Mouse (Mus musculus) adrenal gland, postnatal 4 days (tissue): ENCODE data around the gene Prss23. TPM values are rescaled to one million over a fixed set of nuclear protein-coding genes. Genes with fewer than 3 reads are reported as not detected.
A peak's percentile ranks its signal among the peaks of the same experiment; 100 is the strongest.

Experiments used
- DNase-seq, 2 experiments: peaks; one replicate each; pipeline ENCODE4 v3.0.0; 2021 to 2022; ENCODE audit warnings: low spot score in 2 of 2, mixed read lengths in 2 of 2
- long read RNA-seq, 2 experiments: library from polyadenylated mRNA; stranded (forward); transcript quantifications; one replicate each; pipeline ENCODE4 v2.0.0; 2021
- total RNA-seq, 2 experiments: library from RNA; stranded (reverse); gene quantifications; 2 replicates each; pipeline ENCODE4 v1.2.3; 2021

Prss23 gene
- 10 to 100 TPM; 26.8 to 36.7 TPM for total RNA-seq
- long read RNA-seq, experiment 1, transcript Prss23-201 (2 exons, 3,228 nt): major isoform, 17 of 24 reads
- long read RNA-seq, experiment 1, partial matches to known transcripts: 0 of 24 reads
- long read RNA-seq, experiment 1, other reads (novel, unspliced or antisense): 5 of 24 reads
- long read RNA-seq, experiment 2, transcript Prss23-205 (2 exons, 682 nt): minor isoform, 6 of 56 reads
- long read RNA-seq, experiment 2, transcript Prss23-201 (2 exons, 3,228 nt): major isoform, 38 of 56 reads
- long read RNA-seq, experiment 2, partial matches to known transcripts: 0 of 56 reads
- long read RNA-seq, experiment 2, other reads (novel, unspliced or antisense): 8 of 56 reads

DNA sequence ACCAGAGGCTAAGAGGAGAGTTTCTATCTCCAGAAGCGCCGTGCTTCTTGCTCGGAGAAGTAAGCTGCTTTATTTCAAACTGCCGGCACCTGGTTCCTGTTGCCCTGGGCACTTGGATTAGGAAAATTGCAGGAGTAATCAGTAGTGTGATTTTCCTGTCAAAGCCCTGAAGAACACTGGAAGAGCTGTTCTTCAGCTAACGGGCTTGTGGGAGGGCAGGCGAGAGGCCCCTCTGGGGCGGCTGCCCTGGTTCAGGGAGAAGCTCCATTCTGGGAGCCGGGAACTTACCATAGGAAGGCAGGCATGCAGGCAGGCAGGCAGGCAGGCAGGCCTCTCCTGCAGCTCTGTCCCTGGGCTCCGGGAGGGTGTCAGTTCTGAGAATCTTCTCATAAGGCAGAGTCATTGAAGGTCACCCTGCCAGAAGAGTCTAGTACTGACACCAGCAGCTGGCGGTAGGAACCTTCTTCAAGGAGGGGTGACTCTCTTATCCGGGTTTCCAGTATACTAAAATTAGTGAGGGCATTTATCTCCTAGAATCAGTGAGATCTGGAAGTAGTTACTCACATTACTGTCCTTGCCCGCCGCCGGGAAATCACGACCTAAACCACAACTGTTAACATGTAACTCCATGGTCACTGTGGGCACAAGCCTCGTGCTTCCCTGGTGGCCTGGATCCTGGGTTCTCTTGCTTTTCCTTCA is at the start of gene Prss23:
Gene Prss23 (minus strand): TSS at position 457 of the 699 bp plus-strand sequence.
- DNase-seq: no peak

DNA sequence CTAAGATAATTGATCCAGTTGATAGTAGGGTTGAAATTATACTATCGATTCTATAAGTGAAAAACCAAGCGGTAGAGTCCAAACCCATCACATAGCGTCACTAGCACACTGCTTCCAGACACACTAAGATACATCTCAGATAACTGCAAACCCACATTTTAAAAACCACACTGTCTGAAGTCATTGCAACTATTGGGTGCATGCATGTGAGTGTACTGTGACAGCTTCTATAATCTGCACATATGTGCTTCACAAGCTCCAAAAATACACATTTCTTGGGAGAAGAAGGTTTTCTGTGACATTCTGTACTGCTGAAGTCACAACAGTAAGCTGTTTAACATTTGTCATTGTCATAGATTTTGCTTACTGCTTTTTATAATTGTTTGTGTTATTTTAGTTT is 49.1 kb upstream of the Prss23 start:
- DNase-seq: no peak

DNA sequence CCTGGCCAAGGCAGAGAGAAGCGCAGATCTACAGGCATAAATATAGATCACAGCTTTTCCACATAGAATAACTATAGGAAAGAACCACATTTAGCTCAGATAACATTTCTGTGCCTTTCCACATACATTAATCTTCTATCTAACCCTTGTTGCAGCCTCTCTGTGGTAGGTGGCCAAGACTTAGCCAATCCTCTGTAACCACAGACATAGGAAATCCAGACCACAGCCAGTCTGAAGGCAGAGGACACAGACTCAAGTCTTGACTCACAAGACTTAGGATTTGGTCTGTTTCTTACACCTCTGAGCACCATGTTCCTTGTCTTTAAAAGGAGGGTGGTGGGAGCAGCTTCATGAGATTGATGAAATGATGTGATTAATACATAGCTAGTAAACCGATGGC is 37.6 kb upstream of the Prss23 start:
- no peak for DNase-seq

DNA sequence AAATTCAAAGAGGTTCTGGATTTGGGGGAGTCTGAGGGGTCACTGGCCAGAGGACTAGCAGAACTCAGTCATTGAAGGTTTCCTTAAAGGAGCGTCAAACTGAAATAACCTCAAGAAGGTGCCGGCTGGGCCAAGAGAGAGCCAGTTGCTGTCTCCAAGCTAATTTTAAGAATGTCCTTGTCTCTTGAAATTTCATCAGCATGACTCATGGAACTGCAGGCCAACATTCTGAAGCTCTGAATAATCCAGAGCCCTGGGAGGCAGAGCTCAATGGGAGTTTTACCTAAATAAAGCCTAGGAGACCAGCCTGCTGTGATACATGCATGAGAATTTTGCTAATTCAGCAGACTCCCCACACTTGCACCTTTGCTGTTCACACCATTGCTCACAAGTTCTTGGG is 36.5 kb upstream of the Prss23 start:
- DNase-seq: peak in 1 of 2 experiments; percentile 6

GRCm38 (mm10) chr7:89562140-89562539 is 35.2 kb upstream of the Prss23 start:
- DNase-seq: no peak

GRCm38 (mm10) chr7:89560939-89561338 is 34.0 kb upstream of the Prss23 start:
- no peak for DNase-seq

- DNase-seq: no peak
Observed at GRCm38 (mm10) chr7:89559633-89560032, 32.6 kb upstream of the Prss23 start.

- no peak for DNase-seq
Observed at GRCm38 (mm10) chr7:89559105-89559504, 32.1 kb upstream of the Prss23 start.

- no peak for DNase-seq
Observed at GRCm38 (mm10) chr7:89558446-89559039, 31.6 kb upstream of the Prss23 start.

DNA sequence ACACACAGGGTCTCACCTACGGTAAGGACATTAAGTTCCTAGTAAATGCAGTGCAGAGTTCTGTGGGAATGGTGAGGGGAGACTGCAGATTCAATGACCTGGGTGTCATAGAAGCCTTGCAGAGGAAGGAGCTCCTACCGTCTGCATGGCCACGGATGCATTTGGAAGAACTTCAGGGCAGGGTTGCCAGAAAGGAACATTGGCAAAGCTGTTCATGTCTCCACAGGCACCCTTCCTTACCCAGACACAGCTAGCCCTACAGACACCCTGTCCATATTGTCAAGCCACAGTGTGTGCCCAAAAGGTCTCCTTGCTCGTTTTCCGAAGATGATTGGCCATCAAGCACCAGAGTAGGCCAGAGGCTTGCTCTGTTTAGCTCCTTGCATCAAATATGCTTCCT is 30.1 kb upstream of the Prss23 start:
- DNase-seq: no peak

- no peak for DNase-seq
Observed at GRCm38 (mm10) chr7:89556652-89557051, 29.7 kb upstream of the Prss23 start.

DNA sequence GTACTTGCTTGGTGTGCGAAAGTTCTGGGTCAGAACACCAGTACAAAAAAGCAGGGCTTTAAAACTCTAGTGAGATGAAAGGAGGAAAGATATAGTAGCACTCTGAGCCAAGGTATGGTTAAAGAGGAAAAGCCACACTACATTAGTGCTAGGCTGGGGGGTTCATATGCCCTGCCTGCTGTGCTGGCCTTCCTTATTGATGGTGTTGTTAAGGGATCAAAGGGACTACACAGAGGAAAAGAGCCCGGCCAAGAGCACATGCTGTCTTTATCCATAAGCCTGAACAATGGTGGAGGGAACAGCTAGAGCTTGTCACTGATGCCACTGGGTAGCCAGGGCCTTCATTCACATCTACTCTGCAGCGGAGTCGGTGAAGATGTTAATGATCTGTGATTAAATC is 28.2 kb upstream of the Prss23 start:
- DNase-seq: no peak

GRCm38 (mm10) chr7:89554068-89554467 is 27.1 kb upstream of the Prss23 start:
- DNase-seq: no peak

- no peak for DNase-seq
Observed at GRCm38 (mm10) chr7:89540976-89541375, 14.0 kb upstream of the Prss23 start.

DNA sequence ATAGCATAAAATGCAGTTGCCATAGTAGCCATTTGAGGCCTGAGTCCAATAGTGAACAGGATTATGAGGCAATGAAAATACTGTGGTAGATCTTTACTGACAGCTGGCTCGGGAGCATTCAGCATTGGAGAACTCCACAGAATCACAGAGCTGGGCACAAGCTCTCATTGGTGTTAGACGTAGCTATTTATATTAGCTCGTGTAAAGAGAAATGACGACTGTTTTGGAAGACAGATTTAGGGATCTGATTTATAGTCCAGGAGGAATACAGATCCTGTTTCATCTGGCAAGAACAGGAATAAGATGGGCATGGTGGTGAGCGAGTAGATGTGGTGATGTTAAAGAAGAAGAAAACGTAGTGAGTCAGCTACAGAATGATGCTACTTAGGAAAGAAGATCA is 12.4 kb upstream of the Prss23 start:
- no peak for DNase-seq

GRCm38 (mm10) chr7:89527430-89527856 is 456 bp upstream of the Prss23 start:
- DNase-seq: no peak

DNA sequence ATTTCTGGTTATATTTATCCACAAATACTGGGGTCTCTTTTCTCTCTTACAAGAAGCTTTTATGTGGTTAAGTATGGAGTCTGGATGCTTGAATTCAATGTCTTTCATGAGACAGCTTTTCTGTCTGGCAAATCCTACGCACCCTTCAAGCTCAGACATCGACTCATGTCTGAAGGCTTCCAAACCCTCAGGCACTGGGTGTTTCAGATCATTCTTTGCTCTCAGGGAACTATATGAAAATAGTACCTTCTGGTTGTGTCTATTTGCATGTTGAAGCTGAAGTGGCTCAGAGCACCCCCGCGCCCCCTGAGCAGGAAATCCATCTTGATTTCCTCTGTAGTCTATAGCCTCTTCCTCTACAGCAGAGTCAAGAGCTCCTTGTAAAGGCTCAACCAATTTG is 3.2 kb downstream of the Prss23 start:
- DNase-seq: no peak

DNA sequence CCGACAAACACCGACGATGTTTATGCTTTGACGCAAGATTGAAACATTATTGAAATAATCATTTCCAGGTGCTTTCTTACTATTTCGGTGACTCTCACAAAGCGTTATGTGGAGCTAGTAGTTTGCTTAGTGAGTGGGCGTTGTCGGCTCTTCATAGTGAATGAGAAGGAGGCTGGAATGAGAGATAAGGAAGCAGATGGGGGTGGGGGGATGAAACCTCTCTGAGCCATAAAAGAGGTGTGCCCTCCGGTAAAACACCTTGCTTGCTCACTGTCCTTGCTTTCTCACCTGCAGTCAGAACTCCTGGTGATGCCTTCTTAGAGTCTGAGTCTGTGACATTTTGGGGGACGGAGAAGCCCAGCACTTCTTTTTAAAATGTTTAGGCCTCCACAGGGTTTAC is 4.8 kb downstream of the Prss23 start:
- no peak for DNase-seq

GRCm38 (mm10) chr7:89517460-89518390 is 9.3 kb downstream of the Prss23 start:
- DNase-seq: peak in 1 of 2 experiments; percentile 21

- DNase-seq: no peak
Observed at GRCm38 (mm10) chr7:89516551-89517459, 10.2 kb downstream of the Prss23 start.
